Mouse (Mus musculus): ENCODE data around the gene Ccdc51. TPM values are rescaled to one million over a fixed set of nuclear protein-coding genes. Genes with fewer than 3 reads are reported as not detected.

Gene Ccdc51
- total and polyA plus RNA-seq, 3 experiments = 15.1 to 28.4 TPM; not detected in 1

- no peak overlapping the region for H3K9ac ChIP-seq (ENCODE audit: control insufficient read depth, low read depth, low read length, poor library complexity, severe bottlenecking)
- H3K27ac ChIP-seq (ENCODE audit: control insufficient read depth, low read depth, low read length) = no peak overlapping the region
- H3K9me3 ChIP-seq (replicated peaks; ENCODE audit: insufficient read depth, low read length) = no peaks in the 10 kb centered on the region
- no peaks in the 10 kb centered on the region for H3K4me1 ChIP-seq (ENCODE audit: control insufficient read depth in 1 of 2, insufficient read depth in 2 of 2, low read length in 2 of 2)
- H3K27me3 ChIP-seq (ENCODE audit: control insufficient read depth in 1 of 2, insufficient read depth in 2 of 2, low read length in 2 of 2) = no peaks in the 10 kb centered on the region
- H3K4me3 ChIP-seq (ENCODE audit: control insufficient read depth in 1 of 2, insufficient read depth in 1 of 2, low read depth in 2 of 2, low read length in 2 of 2) = no peak overlapping the region
- H3K79me2 ChIP-seq (ENCODE audit: control insufficient read depth, insufficient read depth, low read length, poor library complexity) = no peaks in the 10 kb centered on the region
- no peaks in the 10 kb centered on the region for H3K36me3 ChIP-seq (ENCODE audit: control insufficient read depth in 1 of 2, insufficient read depth in 2 of 2, low read length in 2 of 2)
- TF ChIP-seq ZKSCAN1 (IDR thresholded peaks at IDR 0.05; ENCODE audit: low read depth, low read length) (no peak), MXI1 (IDR thresholded peaks at IDR 0.05; ENCODE audit: low read depth, low read length) (no peak), KAT2A (conservative IDR thresholded peaks at IDR 0.05; ENCODE audit: low read depth, low read length) (no peak), ZNF384 (IDR thresholded peaks at IDR 0.05; ENCODE audit: low read depth, low read length) (no peak), SIN3A (IDR thresholded peaks at IDR 0.05; ENCODE audit: low read length) (no peak), ZC3H11A (IDR thresholded peaks at IDR 0.05; ENCODE audit: low read depth, low read length) (peak; percentile 39; the same call in 1 of the 2 replicates), MYC (IDR thresholded peaks at IDR 0.05; ENCODE audit: low read depth, low read length) (no peak), MYB (IDR thresholded peaks at IDR 0.05; ENCODE audit: low read depth, low read length) (no peak), MAX (IDR thresholded peaks at IDR 0.05; ENCODE audit: low read length) (no peak), RAD21 (IDR thresholded peaks at IDR 0.05; ENCODE audit: low read depth, low read length) (peak; percentile 65), POLR2AphosphoS5 (IDR thresholded peaks at IDR 0.05; ENCODE audit: borderline replicate concordance, low read depth, low read length) (no peak), SMC3 (IDR thresholded peaks at IDR 0.05; ENCODE audit: low read depth, low read length) (peak; percentile 83), TCF12 (IDR thresholded peaks at IDR 0.05; ENCODE audit: low read depth, low read length) (no peak), JUND (IDR thresholded peaks at IDR 0.05; ENCODE audit: low read depth, low read length) (no peak), POLR2AphosphoS2 (IDR thresholded peaks at IDR 0.05; ENCODE audit: low read length) (no peak), RCOR1 (IDR thresholded peaks at IDR 0.05; ENCODE audit: low read depth, low read length) (no peak), POLR2A (IDR thresholded peaks at IDR 0.05; ENCODE audit: control insufficient read depth in 1 of 2, insufficient read depth in 1 of 2, low read depth in 1 of 2, low read length in 2 of 2, poor library complexity in 1 of 2) (no peak), ZMIZ1 (IDR thresholded peaks at IDR 0.05; ENCODE audit: low read depth, low read length) (no peak), USF2 (IDR thresholded peaks at IDR 0.05; ENCODE audit: borderline replicate concordance in 1 of 2, insufficient read depth in 1 of 2, low read depth in 1 of 2, low read length in 2 of 2) (no peak), CTCF (IDR thresholded peaks at IDR 0.05 in 2 of 3, conservative IDR thresholded peaks at IDR 0.05 in 1 of 3; ENCODE audit: control insufficient read depth in 1 of 3, insufficient read depth in 1 of 3, low read depth in 2 of 3, low read length in 3 of 3, poor library complexity in 1 of 3, severe bottlenecking in 1 of 3) (peak; percentile 66 to 81 (median 78)), UBTF (IDR thresholded peaks at IDR 0.05; ENCODE audit: borderline replicate concordance, insufficient read depth, low read depth, low read length) (no peak), CHD2 (IDR thresholded peaks at IDR 0.05; ENCODE audit: low read length) (no peak), HCFC1 (IDR thresholded peaks at IDR 0.05; ENCODE audit: low read depth, low read length) (no peak), TBP (IDR thresholded peaks at IDR 0.05; ENCODE audit: low read depth, low read length) (no peak), MAZ (IDR thresholded peaks at IDR 0.05; ENCODE audit: low read depth, low read length) (no peak), NRF1 (IDR thresholded peaks at IDR 0.05; ENCODE audit: insufficient read depth, low read depth, low read length, poor library complexity, severe bottlenecking) (no peak), CHD1 (IDR thresholded peaks at IDR 0.05; ENCODE audit: low read depth, low read length) (no peak)
- peak; percentile 81 for DNase-seq (ENCODE audit: low read depth, low spot score)
These were observed 36.0 kb upstream of the Ccdc51 start for GRCm38 (mm10) chr9:109046306-109046705.

Data from MEL (cell line).